Mouse (Mus musculus) heart, postnatal 0 days (tissue): ENCODE results near the gene Hmgb1. TPM values are rescaled to one million over a fixed set of nuclear protein-coding genes. Genes with fewer than 3 reads are reported as not detected.

Source experiments
- ATAC-seq: fragments of 200-750 bp; cut with Nextera tagmentation; 2 replicates; pipeline ENCODE4 v1.8.0; 2017; ENCODE audit warnings: low read depth, moderate number of reproducible peaks, moderate library complexity; ENCODE audit not compliant: insufficient read depth
- DNase-seq: peaks from one replicate; pipeline ENCODE4 v3.0.0-alpha.2; 2016; ENCODE audit warnings: low spot score
- H3K27ac ChIP-seq: fragments of 300-500 bp; sonication (generic); 2 replicates; pipeline ENCODE4 v1.5.1; 2014; ENCODE audit warnings: low read depth, mild to moderate bottlenecking
- H3K27me3 ChIP-seq: fragments of 300-500 bp; sonication (generic); 2 replicates; pipeline ENCODE4 v1.6.1; 2014; ENCODE audit warnings: low read length, mixed read lengths; ENCODE audit not compliant: control insufficient read depth, insufficient read depth
- H3K36me3 ChIP-seq: fragments of 300-500 bp; sonication (generic); replicated peaks from 2 replicates; pipeline ENCODE4 v1.6.1; 2014; ENCODE audit warnings: low read length, mixed read lengths; ENCODE audit not compliant: control insufficient read depth, insufficient read depth
- H3K4me1 ChIP-seq: fragments of 300-500 bp; sonication (generic); 2 replicates; pipeline ENCODE4 v1.6.1; 2014; ENCODE audit warnings: antibody characterized with exemption; ENCODE audit not compliant: control insufficient read depth, insufficient read depth
- H3K4me2 ChIP-seq: fragments of 300-500 bp; sonication (generic); 2 replicates; pipeline ENCODE4 v1.6.1; 2014; ENCODE audit warnings: low read depth, mild to moderate bottlenecking, low read length, moderate library complexity
- H3K4me3 ChIP-seq: fragments of 300-500 bp; sonication (generic); 2 replicates; pipeline ENCODE4 v1.5.1; 2014; ENCODE audit warnings: low read depth, low read length
- H3K9ac ChIP-seq: fragments of 300-500 bp; sonication (generic); replicated peaks from 2 replicates; pipeline ENCODE4 v1.6.1; 2014; ENCODE audit warnings: low read depth, low read length, mixed read lengths
- H3K9me3 ChIP-seq: fragments of 300-500 bp; sonication (generic); replicated peaks from 2 replicates; pipeline ENCODE4 v1.6.1; 2016; ENCODE audit warnings: low read length; ENCODE audit not compliant: control insufficient read depth
- CTCF ChIP-seq: IDR thresholded peaks from 2 replicates; pipeline ENCODE4 v1.5.1; 2016; ENCODE audit warnings: antibody characterized with exemption, control low read depth, low read depth
- EP300 ChIP-seq: IDR thresholded peaks from 2 replicates; pipeline ENCODE4 v1.6.1; 2016; ENCODE audit warnings: antibody characterized with exemption, low read depth
- WGBS: fragments of 180-500 bp; shearing (Covaris S2); extraction: QIAGEN DNeasy Blood & Tissue Kit; methylation state at CpG from one replicate; pipeline ENCODE4 v1.1.7; 2014; 5-methylcytosine and 5-hydroxymethylcytosine counted together
- polyA plus RNA-seq: library from polyadenylated mRNA; unstranded; fragments of >200 nt; fragmentation: Nextera tagmentation; extraction: Ambion mirVana; gene quantifications from 2 replicates; pipeline ENCODE4 v1.2.1, GENCODE M21; 2015
- total RNA-seq: library from RNA; depleted of rRNA; stranded (reverse); fragments of >200 nt; gene quantifications from 2 replicates; pipeline ENCODE4 v1.2.3, GENCODE M21; 2014; ENCODE audit warnings: low replicate concordance

Gene Hmgb1
- total and polyA plus RNA-seq, 2 experiments from 2014 or later: 107 to 540 TPM

GRCm38 (mm10) chr5:149009111-149009510 is 175.2 kb downstream of the Hmgb1 start:
- ATAC-seq (no peak), DNase-seq (no peak)
- WGBS: 35% methylated on average over 3 of the region's 3 CpGs
- H3K4me1 ChIP-seq: peaks cover 4% of the 10 kb centered on the region; the same call in 1 of the 2 replicates
- no peak overlapping the region for H3K4me2 ChIP-seq
- H3K27me3 ChIP-seq: no peaks in the 10 kb centered on the region
- H3K9me3 ChIP-seq: no peaks in the 10 kb centered on the region
- TF ChIP-seq EP300: no peak
- no peak for TF ChIP-seq CTCF
- no peaks in the 10 kb centered on the region for H3K36me3 ChIP-seq
- no peak overlapping the region for H3K27ac ChIP-seq
- no peak overlapping the region for H3K4me3 ChIP-seq
- no peak overlapping the region for H3K9ac ChIP-seq

DNA sequence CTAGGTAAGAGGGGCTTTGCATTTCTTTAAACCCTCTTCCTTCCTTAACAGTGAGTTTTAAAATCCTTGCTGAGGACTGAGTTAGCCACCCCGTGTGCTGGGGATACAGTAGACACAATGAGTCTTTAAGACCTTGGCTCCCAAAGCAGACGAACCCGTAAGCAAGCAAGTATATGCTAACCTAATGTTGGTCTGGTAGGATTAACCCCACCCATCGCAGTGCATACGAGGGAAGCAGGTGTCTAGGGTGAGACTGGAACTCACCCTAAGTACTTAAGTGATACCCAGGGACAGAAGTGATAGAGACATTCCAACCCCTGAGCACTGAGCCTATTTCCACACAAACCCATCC is 177.0 kb downstream of the Hmgb1 start:
- no peaks in the 10 kb centered on the region for H3K9me3 ChIP-seq
- WGBS: 25% methylated on average over 5 of the region's 5 CpGs
- no peaks in the 10 kb centered on the region for H3K36me3 ChIP-seq
- peaks cover 4% of the 10 kb centered on the region; the same call in 1 of the 2 replicates for H3K4me1 ChIP-seq
- peak overlapping the region; percentile 50 for H3K9ac ChIP-seq
- peak overlapping the region; percentile 29 for H3K4me3 ChIP-seq
- ATAC-seq: no peak
- peak; percentile 22 for DNase-seq
- H3K4me2 ChIP-seq: peak overlapping the region; percentile 64
- no peak for TF ChIP-seq EP300
- H3K27ac ChIP-seq: peak overlapping the region; percentile 70
- H3K27me3 ChIP-seq: no peaks in the 10 kb centered on the region

- no peaks in the 10 kb centered on the region for H3K36me3 ChIP-seq
- H3K9me3 ChIP-seq: no peaks in the 10 kb centered on the region
- peaks cover 4% of the 10 kb centered on the region; the same call in 1 of the 2 replicates for H3K4me1 ChIP-seq
- peak overlapping the region; percentile 70 for H3K27ac ChIP-seq
- H3K9ac ChIP-seq: peak overlapping the region; percentile 50
- H3K27me3 ChIP-seq: no peaks in the 10 kb centered on the region
- H3K4me3 ChIP-seq: peak overlapping the region; percentile 29
- peak overlapping the region; percentile 64 for H3K4me2 ChIP-seq
- DNase-seq (peak; percentile 96), ATAC-seq (peak; percentile 88)
- 8% methylated on average over 26 of the region's 26 CpGs for WGBS
- no peak; the same call in none of the 2 replicates for TF ChIP-seq EP300
- peak; percentile 93 for TF ChIP-seq CTCF
Measured at GRCm38 (mm10) chr5:149006362-149007294, 177.7 kb downstream of the Hmgb1 start.

GRCm38 (mm10) chr5:149005701-149006361 is 178.5 kb downstream of the Hmgb1 start:
- no peaks in the 10 kb centered on the region for H3K36me3 ChIP-seq
- no peaks in the 10 kb centered on the region for H3K9me3 ChIP-seq
- no peak overlapping the region for H3K9ac ChIP-seq
- ATAC-seq: 0 out of 2 replicates have a peak, but pooled peaks have one; percentile 2
- TF ChIP-seq EP300: no peak
- TF ChIP-seq CTCF: no peak
- no peak for DNase-seq
- peak overlapping the region; percentile 29; the same call in 1 of the 2 replicates for H3K4me3 ChIP-seq
- no peak overlapping the region for H3K27ac ChIP-seq
- no peaks in the 10 kb centered on the region for H3K27me3 ChIP-seq
- H3K4me2 ChIP-seq: peak overlapping the region; percentile 64
- WGBS: 58% methylated on average over 9 of the region's 9 CpGs
- H3K4me1 ChIP-seq: peaks cover 4% of the 10 kb centered on the region; the same call in 1 of the 2 replicates

DNA sequence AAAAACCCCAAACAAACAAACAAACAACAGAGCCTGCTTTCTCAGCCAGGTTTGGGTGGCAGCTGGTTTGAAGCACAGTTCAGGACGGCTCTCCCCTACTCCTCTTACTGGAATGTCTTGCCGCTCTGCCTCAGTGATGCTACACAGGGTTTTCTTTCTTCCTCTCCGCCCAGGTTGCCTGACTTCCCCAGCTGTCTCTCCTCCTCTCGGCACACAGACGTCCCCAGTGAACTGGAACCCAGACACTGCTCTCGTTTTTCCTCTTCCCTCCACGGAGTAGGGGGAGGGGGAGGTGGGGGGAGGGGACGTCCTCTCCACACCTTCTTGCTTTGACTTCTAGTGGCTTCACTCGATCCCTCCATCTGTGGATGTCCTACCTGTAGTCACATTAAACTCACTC is 179.2 kb downstream of the Hmgb1 start:
- no peaks in the 10 kb centered on the region for H3K36me3 ChIP-seq
- DNase-seq (no peak), ATAC-seq (no peak)
- no peak overlapping the region for H3K4me2 ChIP-seq
- no peaks in the 10 kb centered on the region for H3K27me3 ChIP-seq
- no peak overlapping the region for H3K4me3 ChIP-seq
- no peak for TF ChIP-seq EP300
- no peak for TF ChIP-seq CTCF
- peaks cover 4% of the 10 kb centered on the region; the same call in 1 of the 2 replicates for H3K4me1 ChIP-seq
- 42% methylated on average over 9 of the region's 9 CpGs for WGBS
- no peaks in the 10 kb centered on the region for H3K9me3 ChIP-seq
- no peak overlapping the region for H3K9ac ChIP-seq
- H3K27ac ChIP-seq: no peak overlapping the region
